Mouse (Mus musculus): ENCODE data around the gene Fen1. TPM values are rescaled to one million over a fixed set of nuclear protein-coding genes. Genes with fewer than 3 reads are reported as not detected.
A peak's percentile ranks its signal among the peaks of the same experiment; 100 is the strongest.

Fen1 gene
- polyA plus RNA-seq, 1 experiment from 2014 or later: 113 TPM

GRCm38 (mm10) chr19:10238477-10238876 lies 34.5 kb upstream of the Fen1 start:
- no peak overlapping the region for H3K27ac ChIP-seq (ENCODE audit: low read depth, low read length)
- peaks cover 5% of the 10 kb centered on the region; the same call in 1 of the 2 replicates for H3K27me3 ChIP-seq (ENCODE audit: control insufficient read depth, insufficient read depth, low read length)
- H3K4me1 ChIP-seq (ENCODE audit: control insufficient read depth, insufficient read depth, low read length): no peaks in the 10 kb centered on the region
- ATAC-seq (ENCODE audit: insufficient read depth, low FRiP score, low TSS enrichment) (no peak), DNase-seq (ENCODE audit: low spot score) (no peak)
- no peak overlapping the region for H3K4me3 ChIP-seq (ENCODE audit: low read depth, low read length)
- no peaks in the 10 kb centered on the region for H3K9me3 ChIP-seq (ENCODE audit: control insufficient read depth, low read length)
- whole genome bisulfite sequencing: 76% methylated on average over 3 of the region's 3 CpGs
- no peaks in the 10 kb centered on the region for H3K36me3 ChIP-seq (ENCODE audit: control insufficient read depth, insufficient read depth, low read length)
- H3K9ac ChIP-seq (ENCODE audit: low read length): no peak overlapping the region
- H3K4me2 ChIP-seq (ENCODE audit: low read depth): no peak overlapping the region

GRCm38 (mm10) chr19:10235784-10236565 lies 32.0 kb upstream of the Fen1 start:
- Histone ChIP-seq H3K36me3 (ENCODE audit: control insufficient read depth, insufficient read depth, low read length) (no peaks in the 10 kb centered on the region), H3K27ac (ENCODE audit: low read depth, low read length) (no peak overlapping the region), H3K4me2 (ENCODE audit: low read depth) (no peak overlapping the region), H3K4me3 (ENCODE audit: low read depth, low read length) (no peak overlapping the region), H3K9me3 (ENCODE audit: control insufficient read depth, low read length) (no peaks in the 10 kb centered on the region), H3K9ac (ENCODE audit: low read length) (no peak overlapping the region), H3K4me1 (ENCODE audit: control insufficient read depth, insufficient read depth, low read length) (peaks cover 3% of the 10 kb centered on the region; the same call in 1 of the 2 replicates), H3K27me3 (ENCODE audit: control insufficient read depth, insufficient read depth, low read length) (peaks cover 5% of the 10 kb centered on the region; the same call in 1 of the 2 replicates)
- DNase-seq (ENCODE audit: low spot score): no peak
- 83% methylated on average over 9 of the region's 9 CpGs for WGBS
- no peak for ATAC-seq (ENCODE audit: insufficient read depth, low FRiP score, low TSS enrichment)

DNA sequence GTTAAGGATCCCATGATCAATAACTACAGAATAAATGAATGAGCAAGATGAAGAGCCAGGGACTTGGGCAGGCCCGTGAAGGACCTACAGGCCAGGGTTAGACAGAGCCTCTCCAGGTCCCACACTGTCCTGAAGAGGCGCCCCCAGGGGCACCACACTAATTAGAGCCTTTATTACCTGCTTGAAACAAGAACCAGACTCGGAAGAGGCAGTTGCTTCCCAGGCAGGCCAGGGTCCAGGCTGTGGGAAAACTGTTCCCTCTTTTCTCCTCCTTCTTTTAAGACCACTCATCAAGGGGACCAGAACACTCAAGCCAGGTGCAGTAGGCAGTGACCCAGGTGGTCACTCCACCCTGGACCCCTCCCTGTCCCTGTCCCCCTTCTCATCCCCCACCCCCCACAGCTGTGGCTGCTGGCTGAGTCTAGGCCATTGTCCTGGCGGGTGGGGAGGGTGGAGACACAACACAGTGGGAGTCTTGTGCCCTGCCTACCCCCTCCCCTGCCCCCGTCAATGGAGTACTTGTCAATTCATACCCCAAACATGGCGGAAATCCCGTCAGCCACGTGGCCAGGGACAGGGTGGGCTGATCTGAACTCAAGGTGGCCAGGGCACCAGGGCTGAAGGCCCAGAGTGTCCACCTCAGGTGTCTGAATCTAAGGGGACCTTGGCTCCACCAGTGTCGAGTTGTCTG lies 28.5 kb upstream of the Fen1 start:
- H3K9ac ChIP-seq (ENCODE audit: low read length): no peak overlapping the region
- H3K9me3 ChIP-seq (ENCODE audit: control insufficient read depth, low read length): no peaks in the 10 kb centered on the region
- H3K4me1 ChIP-seq (ENCODE audit: control insufficient read depth, insufficient read depth, low read length): peaks cover 4% of the 10 kb centered on the region; the same call in 1 of the 2 replicates
- no peaks in the 10 kb centered on the region for H3K36me3 ChIP-seq (ENCODE audit: control insufficient read depth, insufficient read depth, low read length)
- H3K4me3 ChIP-seq (ENCODE audit: low read depth, low read length): no peak overlapping the region
- WGBS: 29% methylated on average over 9 of the region's 9 CpGs
- H3K4me2 ChIP-seq (ENCODE audit: low read depth): no peak overlapping the region
- DNase-seq (ENCODE audit: low spot score): no peak
- ATAC-seq (ENCODE audit: insufficient read depth, low FRiP score, low TSS enrichment): no peak
- H3K27ac ChIP-seq (ENCODE audit: low read depth, low read length): no peak overlapping the region
- H3K27me3 ChIP-seq (ENCODE audit: control insufficient read depth, insufficient read depth, low read length): no peaks in the 10 kb centered on the region

- DNase-seq (ENCODE audit: low spot score) (no peak), ATAC-seq (ENCODE audit: insufficient read depth, low FRiP score, low TSS enrichment) (no peak)
Observed at GRCm38 (mm10) chr19:10231871-10232270, 27.9 kb upstream of the Fen1 start.

GRCm38 (mm10) chr19:10231016-10231415 lies 27.0 kb upstream of the Fen1 start:
- peaks cover 4% of the 10 kb centered on the region; the same call in 1 of the 2 replicates for H3K4me1 ChIP-seq (ENCODE audit: control insufficient read depth, insufficient read depth, low read length)
- H3K27me3 ChIP-seq (ENCODE audit: control insufficient read depth, insufficient read depth, low read length): no peaks in the 10 kb centered on the region
- H3K27ac ChIP-seq (ENCODE audit: low read depth, low read length): no peak overlapping the region
- no peak overlapping the region for H3K4me2 ChIP-seq (ENCODE audit: low read depth)
- H3K36me3 ChIP-seq (ENCODE audit: control insufficient read depth, insufficient read depth, low read length): no peaks in the 10 kb centered on the region
- peak; percentile 38 for DNase-seq (ENCODE audit: low spot score)
- no peak for ATAC-seq (ENCODE audit: insufficient read depth, low FRiP score, low TSS enrichment)
- H3K9ac ChIP-seq (ENCODE audit: low read length): no peak overlapping the region
- H3K9me3 ChIP-seq (ENCODE audit: control insufficient read depth, low read length): no peaks in the 10 kb centered on the region
- 4% methylated on average over 7 of the region's 7 CpGs for WGBS
- no peak overlapping the region for H3K4me3 ChIP-seq (ENCODE audit: low read depth, low read length)

More at GRCm38 (mm10) chr19:10231871-10232270, 27.9 kb upstream of the Fen1 start:
- H3K9ac ChIP-seq (ENCODE audit: low read length): no peak overlapping the region
- no peak overlapping the region for H3K4me2 ChIP-seq (ENCODE audit: low read depth)
- H3K27me3 ChIP-seq (ENCODE audit: control insufficient read depth, insufficient read depth, low read length): no peaks in the 10 kb centered on the region
- H3K4me1 ChIP-seq (ENCODE audit: control insufficient read depth, insufficient read depth, low read length): peaks cover 4% of the 10 kb centered on the region; the same call in 1 of the 2 replicates
- no peaks in the 10 kb centered on the region for H3K9me3 ChIP-seq (ENCODE audit: control insufficient read depth, low read length)
- no peak overlapping the region for H3K27ac ChIP-seq (ENCODE audit: low read depth, low read length)
- H3K36me3 ChIP-seq (ENCODE audit: control insufficient read depth, insufficient read depth, low read length): no peaks in the 10 kb centered on the region
- WGBS: 13% methylated on average over 5 of the region's 5 CpGs
- H3K4me3 ChIP-seq (ENCODE audit: low read depth, low read length): no peak overlapping the region

- Histone ChIP-seq H3K9me3 (ENCODE audit: control insufficient read depth, low read length) (no peaks in the 10 kb centered on the region), H3K36me3 (ENCODE audit: control insufficient read depth, insufficient read depth, low read length) (no peaks in the 10 kb centered on the region), H3K27me3 (ENCODE audit: control insufficient read depth, insufficient read depth, low read length) (no peaks in the 10 kb centered on the region), H3K4me1 (ENCODE audit: control insufficient read depth, insufficient read depth, low read length) (peaks cover 5% of the 10 kb centered on the region), H3K4me2 (ENCODE audit: low read depth) (no peak overlapping the region), H3K27ac (ENCODE audit: low read depth, low read length) (no peak overlapping the region), H3K9ac (ENCODE audit: low read length) (no peak overlapping the region), H3K4me3 (ENCODE audit: low read depth, low read length) (no peak overlapping the region)
- ATAC-seq (ENCODE audit: insufficient read depth, low FRiP score, low TSS enrichment) (no peak), DNase-seq (ENCODE audit: low spot score) (no peak)
- WGBS: 91% methylated on average over 4 of the region's 4 CpGs
Observed at GRCm38 (mm10) chr19:10225767-10226166, 21.8 kb upstream of the Fen1 start.

DNA sequence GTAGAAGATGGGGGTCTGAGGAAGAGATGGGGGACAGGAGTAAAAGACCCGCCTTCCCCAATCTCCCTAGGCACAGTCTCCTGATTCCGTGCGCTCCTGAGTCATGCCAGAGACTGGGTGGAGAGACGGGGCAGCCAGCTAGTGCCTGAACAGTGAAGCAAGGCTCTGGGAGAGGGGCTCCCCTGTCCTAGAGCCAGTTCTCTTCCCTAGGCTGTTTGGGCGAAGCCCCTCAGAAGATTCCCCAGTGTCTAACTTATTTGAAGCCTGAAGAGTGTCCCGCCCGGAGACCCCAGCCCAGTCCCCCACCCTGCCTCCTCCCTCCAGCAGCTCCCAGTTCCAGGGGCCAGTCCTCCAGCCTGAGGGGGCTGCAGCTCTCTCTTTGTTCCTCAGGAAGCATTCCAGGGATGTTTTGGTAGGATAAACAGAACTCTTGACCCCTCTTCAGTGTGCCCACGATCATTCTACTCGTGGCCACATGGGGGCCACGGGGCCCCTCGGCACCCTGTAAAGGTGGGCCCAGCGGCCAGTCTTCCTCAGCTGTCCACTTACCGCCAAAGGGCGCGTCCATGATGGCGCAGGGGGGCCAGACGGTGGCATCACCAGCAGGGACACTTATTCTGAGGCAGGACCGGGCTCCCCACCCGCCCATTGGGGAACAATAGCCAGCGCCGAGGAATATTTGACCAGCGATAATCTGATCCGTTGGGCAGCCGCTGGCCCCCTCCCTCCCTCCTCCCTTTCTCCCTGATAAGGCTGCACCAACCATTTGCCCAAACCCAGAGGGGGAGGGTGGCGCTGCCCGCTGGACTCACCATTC lies 20.9 kb upstream of the Fen1 start:
- no peaks in the 10 kb centered on the region for H3K36me3 ChIP-seq (ENCODE audit: control insufficient read depth, insufficient read depth, low read length)
- no peaks in the 10 kb centered on the region for H3K27me3 ChIP-seq (ENCODE audit: control insufficient read depth, insufficient read depth, low read length)
- peak overlapping the region; percentile 23; the same call in 1 of the 2 replicates for H3K9ac ChIP-seq (ENCODE audit: low read length)
- peaks cover 5% of the 10 kb centered on the region for H3K4me1 ChIP-seq (ENCODE audit: control insufficient read depth, insufficient read depth, low read length)
- 0 out of 2 replicates have a peak overlapping the region, but pooled peaks have one; percentile 23 for H3K4me2 ChIP-seq (ENCODE audit: low read depth)
- no peak overlapping the region for H3K4me3 ChIP-seq (ENCODE audit: low read depth, low read length)
- ATAC-seq (ENCODE audit: insufficient read depth, low FRiP score, low TSS enrichment): no peak
- H3K9me3 ChIP-seq (ENCODE audit: control insufficient read depth, low read length): no peaks in the 10 kb centered on the region
- H3K27ac ChIP-seq (ENCODE audit: low read depth, low read length): no peak overlapping the region
- WGBS: 36% methylated on average over 26 of the region's 26 CpGs
- DNase-seq (ENCODE audit: low spot score): peak; percentile 22

- H3K9ac ChIP-seq (ENCODE audit: low read length): no peak overlapping the region
- DNase-seq (ENCODE audit: low spot score) (no peak), ATAC-seq (ENCODE audit: insufficient read depth, low FRiP score, low TSS enrichment) (no peak)
- H3K9me3 ChIP-seq (ENCODE audit: control insufficient read depth, low read length): no peaks in the 10 kb centered on the region
- peaks cover 5% of the 10 kb centered on the region for H3K4me1 ChIP-seq (ENCODE audit: control insufficient read depth, insufficient read depth, low read length)
- H3K4me3 ChIP-seq (ENCODE audit: low read depth, low read length): no peak overlapping the region
- WGBS: 68% methylated on average over 4 of the region's 4 CpGs
- H3K4me2 ChIP-seq (ENCODE audit: low read depth): no peak overlapping the region
- no peaks in the 10 kb centered on the region for H3K36me3 ChIP-seq (ENCODE audit: control insufficient read depth, insufficient read depth, low read length)
- H3K27ac ChIP-seq (ENCODE audit: low read depth, low read length): no peak overlapping the region
- H3K27me3 ChIP-seq (ENCODE audit: control insufficient read depth, insufficient read depth, low read length): no peaks in the 10 kb centered on the region
Observed at GRCm38 (mm10) chr19:10223561-10223960, 19.6 kb upstream of the Fen1 start.

Data from neural tube, embryonic 11.5 days (tissue).